Mouse (Mus musculus): ENCODE measurements around the gene Kynu. TPM values are rescaled to one million over a fixed set of nuclear protein-coding genes. Genes with fewer than 3 reads are reported as not detected.

Gene Kynu
- total RNA-seq (2021), result under 1 TPM in 1 of 2 experiments, not detected in 1; 0.16 TPM
- long read RNA-seq, result 0 reads

DNA sequence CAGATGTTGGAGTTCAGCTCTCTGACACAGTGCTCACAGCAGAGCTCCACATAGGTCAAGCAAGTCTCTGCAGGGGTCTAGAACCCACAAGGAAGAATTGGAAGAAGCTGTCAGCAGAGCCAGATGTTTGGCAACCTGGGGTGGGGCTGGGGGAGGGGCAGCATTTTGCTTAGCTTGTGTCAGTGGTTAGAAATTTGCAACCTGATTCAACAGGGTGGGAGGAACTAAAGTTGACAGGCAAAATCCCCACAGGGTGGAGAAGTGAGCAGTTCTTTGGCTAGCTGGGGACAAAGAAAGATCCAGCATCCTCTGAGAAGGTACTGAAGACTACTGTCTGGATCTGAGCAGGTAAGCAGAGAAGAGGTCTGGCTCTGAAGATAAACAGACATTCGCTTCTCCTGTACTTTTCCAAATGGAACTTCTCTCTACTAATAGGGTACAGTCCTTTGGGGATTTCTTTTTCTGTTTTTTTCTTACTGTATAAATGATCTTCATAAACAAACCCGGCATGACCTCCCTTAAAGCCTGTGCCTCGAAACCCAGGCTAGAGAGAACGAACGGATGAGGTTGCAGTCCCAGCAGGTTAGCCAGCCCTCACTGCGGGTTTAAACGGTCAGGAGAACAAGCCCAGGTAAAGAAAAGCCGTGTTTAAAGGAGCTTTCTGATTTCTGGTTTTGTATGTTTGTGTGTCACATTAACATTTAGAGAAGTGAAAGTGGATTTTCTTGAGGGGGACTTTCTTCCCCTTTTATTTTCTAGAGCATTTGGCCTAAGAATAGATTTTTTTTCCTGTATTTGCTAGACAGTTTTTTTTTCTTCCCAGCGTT, at the start of gene Kynu:
Kynu (plus strand) TSS at position 268 of the 827 bp plus-strand sequence.
- DNase-seq (ENCODE audit: low spot score in 2 of 2), result no peak

- DNase-seq (ENCODE audit: low spot score in 2 of 2), result no peak
Observed at GRCm38 (mm10) chr2:43506182-43506581, 48.9 kb upstream of the Kynu start.

DNA sequence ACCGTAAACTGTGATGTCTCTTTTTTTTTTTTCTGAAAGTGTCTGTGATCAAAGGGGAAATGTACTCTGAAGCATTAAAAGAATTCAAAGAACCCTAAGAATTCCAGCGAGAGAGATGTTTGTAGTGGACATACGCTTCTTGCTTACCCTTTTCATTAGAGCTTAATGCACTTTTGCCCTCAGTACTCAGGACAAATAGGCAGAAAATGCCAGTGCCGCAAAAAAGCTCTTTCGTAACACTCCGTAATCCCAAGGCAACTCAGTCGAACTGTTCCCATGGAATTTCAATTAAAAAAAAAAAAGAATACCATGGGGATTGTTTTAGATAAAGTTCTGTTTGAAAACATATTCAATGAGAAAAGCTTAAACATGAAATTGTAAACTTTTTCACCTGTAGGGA, 41.3 kb upstream of the Kynu start:
- DNase-seq (ENCODE audit: low spot score in 2 of 2), result no peak

GRCm38 (mm10) chr2:43534417-43534816, 20.7 kb upstream of the Kynu start:
- DNase-seq (ENCODE audit: low spot score in 2 of 2), result no peak

DNA sequence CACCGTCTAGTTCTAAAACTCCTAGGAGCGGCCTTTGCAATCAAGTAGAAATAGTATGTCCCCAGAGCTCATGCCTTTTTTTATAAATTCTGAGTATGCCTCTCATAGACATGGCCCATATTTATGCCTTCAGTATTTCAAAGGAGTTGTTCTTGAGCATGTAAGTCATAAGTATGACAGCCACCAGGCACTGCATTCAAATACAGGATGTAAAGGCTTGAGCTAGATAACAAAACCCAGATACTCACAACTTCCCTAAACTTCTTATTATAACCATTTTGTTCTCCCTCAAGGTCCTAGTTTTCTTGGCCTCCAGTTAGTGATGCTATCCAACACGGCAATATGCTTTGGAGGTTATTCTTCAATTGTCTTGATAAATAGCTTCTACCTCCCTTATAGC, 12.5 kb upstream of the Kynu start:
- DNase-seq (ENCODE audit: low spot score in 2 of 2), result no peak

GRCm38 (mm10) chr2:43545665-43546064, 9.5 kb upstream of the Kynu start:
- DNase-seq (ENCODE audit: low spot score in 2 of 2), result no peak

GRCm38 (mm10) chr2:43546448-43546847, 8.7 kb upstream of the Kynu start:
- DNase-seq (ENCODE audit: low spot score in 2 of 2), result no peak

DNA sequence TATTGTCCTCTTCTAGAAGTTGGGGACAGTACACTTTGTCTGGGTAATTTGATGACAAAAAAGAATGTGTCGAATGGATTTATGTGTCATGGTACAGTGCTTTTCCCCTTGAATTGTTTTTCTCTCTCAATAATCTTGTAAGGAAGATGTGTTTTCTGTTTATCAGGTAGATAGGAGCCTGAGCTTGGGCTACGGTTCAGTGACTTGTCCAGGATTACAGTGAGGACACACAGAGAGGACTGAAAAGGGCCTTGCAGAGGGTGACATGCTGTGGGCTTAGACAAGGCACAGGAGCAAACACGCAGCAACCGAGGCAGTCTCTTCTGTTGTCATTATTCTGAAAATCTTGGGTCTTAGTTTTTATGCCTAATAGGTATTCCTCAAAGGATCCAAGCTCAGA, 913 bp upstream of the Kynu start:
- no peak for DNase-seq (ENCODE audit: low spot score in 2 of 2)

GRCm38 (mm10) chr2:43555889-43556285, 758 bp downstream of the Kynu start:
- DNase-seq (ENCODE audit: low spot score in 2 of 2), result no peak

GRCm38 (mm10) chr2:43556985-43557384, 1.9 kb downstream of the Kynu start:
- no peak for DNase-seq (ENCODE audit: low spot score in 2 of 2)

GRCm38 (mm10) chr2:43561209-43561608, 6.1 kb downstream of the Kynu start:
- no peak for DNase-seq (ENCODE audit: low spot score in 2 of 2)

- DNase-seq (ENCODE audit: low spot score in 2 of 2), result no peak
Observed at GRCm38 (mm10) chr2:43562779-43563178, 7.7 kb downstream of the Kynu start.

- DNase-seq (ENCODE audit: low spot score in 2 of 2), result no peak
Observed at GRCm38 (mm10) chr2:43568406-43568805, 13.3 kb downstream of the Kynu start.

DNA sequence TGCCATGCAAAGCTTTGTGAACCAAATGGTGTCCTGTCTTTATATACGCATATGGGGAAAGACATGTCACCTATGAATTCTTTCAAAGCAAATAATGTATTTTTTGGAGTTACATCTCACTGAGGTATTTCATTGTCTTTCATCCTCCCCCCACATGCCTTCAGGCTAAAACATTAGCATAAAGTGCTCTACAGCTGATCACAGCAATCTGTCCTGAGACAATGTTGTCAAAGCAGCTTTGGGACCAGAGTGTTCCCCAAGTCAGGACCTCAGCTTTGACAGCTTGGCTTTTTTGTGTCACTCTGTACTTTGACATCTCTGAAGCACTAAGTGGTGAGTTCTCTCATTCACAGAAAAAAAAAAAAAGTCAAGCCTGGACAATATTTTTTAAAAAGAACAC, 18.4 kb downstream of the Kynu start:
- DNase-seq (ENCODE audit: low spot score in 2 of 2), result no peak

GRCm38 (mm10) chr2:43583243-43583812, 28.2 kb downstream of the Kynu start:
- DNase-seq (ENCODE audit: low spot score in 2 of 2), result no peak

DNA sequence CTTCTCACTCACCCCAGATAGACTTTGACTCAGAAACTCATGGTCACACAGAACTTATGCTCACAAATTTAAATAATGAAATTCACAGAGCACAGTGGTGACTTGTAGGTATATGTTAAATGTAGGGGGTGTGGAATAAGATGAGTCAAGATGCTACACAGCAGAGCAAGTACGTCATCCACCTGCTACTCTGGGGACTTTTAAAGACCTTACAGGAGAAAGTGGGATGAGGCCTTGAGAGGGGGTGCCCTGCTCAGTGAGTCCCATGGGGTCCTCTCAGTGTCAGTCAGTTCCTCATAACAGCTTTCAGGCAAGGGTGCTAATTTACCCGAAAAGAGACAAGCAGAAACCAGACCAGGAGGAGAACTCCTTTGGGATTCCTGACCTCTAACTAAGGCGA, 30.4 kb downstream of the Kynu start:
- DNase-seq (ENCODE audit: low spot score in 2 of 2), result no peak

DNA sequence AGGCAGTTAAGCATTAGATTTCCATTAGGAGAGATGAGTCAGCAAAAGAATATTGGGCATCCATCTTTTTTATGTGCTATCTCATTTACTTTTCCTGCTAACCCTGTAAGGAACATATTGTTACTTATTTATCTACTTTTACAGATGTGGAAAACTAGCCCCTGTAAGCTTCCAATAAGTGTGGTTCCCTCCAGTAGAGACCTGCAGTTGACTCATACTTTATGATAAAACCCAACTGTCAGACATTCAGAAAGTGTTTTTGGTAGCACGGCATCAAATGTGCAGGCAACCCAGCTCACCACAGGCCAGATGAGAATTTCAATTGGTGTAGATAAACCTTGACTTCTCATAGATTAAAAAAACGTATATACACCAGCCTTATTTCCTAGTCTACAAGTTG, 32.7 kb downstream of the Kynu start:
- DNase-seq (ENCODE audit: low spot score in 2 of 2), result no peak

- no peak for DNase-seq (ENCODE audit: low spot score in 2 of 2)
Observed at GRCm38 (mm10) chr2:43592001-43592704, 37.0 kb downstream of the Kynu start.

GRCm38 (mm10) chr2:43613571-43613970, 58.4 kb downstream of the Kynu start:
- no peak for DNase-seq (ENCODE audit: low spot score in 2 of 2)

DNA sequence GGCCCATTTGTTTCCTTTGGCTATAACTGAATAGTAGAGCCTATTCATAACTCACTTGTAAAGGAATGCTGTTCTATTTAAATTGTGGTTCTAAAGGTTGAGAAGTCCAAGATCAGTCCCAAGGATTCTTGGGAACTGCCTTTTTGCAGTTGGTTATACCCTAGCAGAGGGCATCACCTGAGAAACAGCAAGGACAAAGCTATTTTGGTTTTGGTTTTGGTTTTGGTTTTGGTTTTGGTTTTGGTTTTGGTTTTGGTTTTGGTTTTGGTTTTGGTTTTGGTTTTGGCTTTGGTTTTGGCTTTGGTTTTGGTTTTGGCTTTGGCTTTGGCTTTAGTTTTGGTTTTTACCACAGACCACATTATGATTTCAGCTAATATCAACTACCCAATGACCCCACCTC, 66.0 kb downstream of the Kynu start:
- DNase-seq (ENCODE audit: low spot score in 2 of 2), result no peak

GRCm38 (mm10) chr2:43622844-43623243, 67.7 kb downstream of the Kynu start:
- DNase-seq (ENCODE audit: low spot score in 2 of 2), result no peak

DNA sequence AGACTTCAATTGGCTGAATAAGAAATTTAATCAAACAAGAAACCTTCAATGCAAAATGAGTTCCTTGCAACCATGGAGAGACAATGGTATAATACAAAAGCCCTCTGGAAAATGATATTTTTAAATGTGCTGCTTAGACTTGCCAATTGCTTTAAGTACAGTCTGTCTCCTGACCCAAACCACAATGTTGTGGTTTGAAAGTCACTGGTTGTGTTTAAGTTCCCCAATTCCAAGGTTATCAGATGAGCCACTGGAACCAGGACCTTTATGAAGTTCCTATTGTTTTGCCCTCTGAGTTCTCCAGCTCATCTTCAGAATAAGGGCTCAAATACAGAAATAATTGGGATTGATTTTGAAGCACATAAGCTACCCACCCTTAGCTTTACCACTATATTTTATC, 76.7 kb downstream of the Kynu start:
- no peak for DNase-seq (ENCODE audit: low spot score in 2 of 2)
